Mouse (Mus musculus) liver, embryonic 15.5 days (tissue): ENCODE data around the gene Dph1. TPM values are rescaled to one million over a fixed set of nuclear protein-coding genes. Genes with fewer than 3 reads are reported as not detected.

Experiments
- ATAC-seq: fragments of 200-750 bp; cut with Nextera tagmentation; 2 replicates; pipeline ENCODE4 v1.8.0; 2017; ENCODE audit warnings: moderate number of reproducible peaks, mild to moderate bottlenecking, moderate library complexity; ENCODE audit not compliant: insufficient read depth
- H3K27ac ChIP-seq: fragments of 300-500 bp; sonication (generic); replicated peaks from 2 replicates; pipeline ENCODE4 v1.5.1; 2015; ENCODE audit warnings: mild to moderate bottlenecking, inconsistent platforms
- H3K27me3 ChIP-seq: fragments of 300-500 bp; sonication (generic); 2 replicates; pipeline ENCODE4 v1.6.1; 2015; ENCODE audit warnings: mild to moderate bottlenecking, inconsistent platforms
- H3K36me3 ChIP-seq: fragments of 300-500 bp; sonication (generic); replicated peaks from 2 replicates; pipeline ENCODE4 v1.6.1; 2015; ENCODE audit warnings: moderate library complexity, mild to moderate bottlenecking, inconsistent platforms
- H3K4me1 ChIP-seq: fragments of 300-500 bp; sonication (generic); replicated peaks from 2 replicates; pipeline ENCODE4 v1.6.1; 2015; ENCODE audit warnings: inconsistent platforms
- H3K4me2 ChIP-seq: fragments of 300-500 bp; sonication (generic); 2 replicates; pipeline ENCODE4 v1.6.1; 2015; ENCODE audit warnings: moderate library complexity, mild to moderate bottlenecking, inconsistent platforms
- H3K4me3 ChIP-seq: fragments of 300-500 bp; sonication (generic); replicated peaks from 2 replicates; pipeline ENCODE4 v1.5.1; 2015; ENCODE audit warnings: mild to moderate bottlenecking, inconsistent platforms
- H3K9ac ChIP-seq: fragments of 300-500 bp; sonication (generic); 2 replicates; pipeline ENCODE4 v1.6.1; 2015; ENCODE audit warnings: moderate library complexity, mild to moderate bottlenecking, inconsistent platforms
- H3K9me3 ChIP-seq: fragments of 300-500 bp; sonication (generic); replicated peaks from 2 replicates; pipeline ENCODE4 v1.6.1; 2016; ENCODE audit warnings: inconsistent platforms
- WGBS: fragments of 180-500 bp; shearing (Covaris S2); methylation state at CpG from one replicate; pipeline ENCODE4 v1.1.7; 2015; ENCODE audit warnings: mixed read lengths; ENCODE audit not compliant: insufficient replicate concordance; 5-methylcytosine and 5-hydroxymethylcytosine counted together
- polyA plus RNA-seq: library from polyadenylated mRNA; unstranded; fragments of >200 nt; fragmentation: Nextera tagmentation; extraction: Ambion mirVana; gene quantifications from 2 replicates; pipeline ENCODE4 v1.2.1, GENCODE M21; 2015

Dph1 gene
- polyA plus RNA-seq, 1 experiment from 2014 or later, result 10.9 TPM

DNA sequence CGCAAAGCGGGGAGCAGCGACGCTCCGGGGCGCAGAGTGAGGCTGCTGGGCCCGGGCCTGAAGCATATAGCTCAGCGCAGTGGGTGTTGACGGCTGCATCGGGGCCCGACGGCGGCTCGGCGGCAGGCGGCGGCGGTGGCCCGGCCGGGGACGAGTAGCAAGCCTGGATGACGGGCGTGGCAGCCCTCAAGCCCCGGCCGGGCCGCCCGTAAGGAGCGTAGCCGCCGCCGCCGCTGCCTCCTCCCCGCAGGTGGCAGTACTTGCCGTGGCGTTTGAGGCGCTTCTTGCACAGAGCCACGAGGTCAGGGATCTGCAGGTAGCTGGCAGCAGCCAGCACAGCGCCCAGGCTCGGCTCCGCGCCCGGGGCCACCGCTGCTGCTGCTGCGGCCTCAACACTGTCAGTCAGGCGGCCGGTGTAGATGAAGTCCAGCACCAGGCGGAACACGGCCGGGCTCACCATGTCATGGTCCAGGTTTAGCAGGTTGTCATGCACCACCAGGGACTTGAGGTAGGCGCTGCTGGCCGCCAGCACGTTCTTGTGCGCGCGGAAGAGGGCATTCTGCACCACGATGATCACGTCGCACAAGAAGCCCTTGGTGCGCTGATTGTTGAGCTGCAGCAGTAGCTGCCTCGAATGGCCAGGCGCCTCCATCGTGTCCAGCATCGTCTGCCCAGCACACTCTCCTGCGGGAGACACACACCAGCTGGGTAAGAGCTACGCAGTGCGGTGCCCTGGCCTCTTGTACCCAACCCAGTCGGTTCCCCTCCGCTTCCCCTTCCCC lies 24.0 kb downstream of the Dph1 start:
- Histone ChIP-seq H3K27me3 (peaks cover 93% of the 10 kb centered on the region), H3K9ac (no peak overlapping the region; the same call in 1 of the 2 replicates), H3K4me1 (peaks cover 82% of the 10 kb centered on the region)

DNA sequence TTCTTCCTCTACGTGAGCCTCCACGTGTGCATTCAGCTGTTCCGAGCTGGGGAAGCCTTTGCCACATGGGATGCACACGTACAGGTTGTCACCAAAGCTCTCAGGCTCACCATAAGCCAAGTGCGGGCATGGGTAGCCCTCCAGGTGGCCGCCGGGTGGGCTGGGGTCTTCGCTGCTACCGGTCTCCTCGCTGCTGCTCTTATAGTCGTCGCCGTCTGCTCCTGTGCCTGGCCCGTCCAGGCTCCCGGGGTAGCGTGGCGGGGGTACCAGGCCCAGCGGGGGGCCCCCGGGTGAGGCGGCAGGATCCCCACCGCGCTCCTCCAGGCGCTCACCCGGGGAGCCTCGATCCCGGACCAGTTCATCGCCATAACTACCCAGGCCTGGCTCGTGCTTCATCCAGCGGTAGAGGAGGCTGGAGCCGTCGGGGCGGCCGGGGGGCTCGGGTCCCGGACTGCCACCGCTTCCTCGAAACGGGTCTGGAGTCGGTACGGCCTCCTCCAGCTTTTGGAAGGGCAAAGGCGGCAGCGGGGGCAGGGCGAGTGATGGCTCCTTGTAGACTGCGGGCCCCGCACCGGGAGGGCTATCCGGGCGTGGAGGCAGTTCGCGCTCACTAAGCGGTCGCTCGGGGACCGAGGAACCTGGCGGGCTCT lies 24.7 kb downstream of the Dph1 start:
- no peak for ATAC-seq
- peaks cover 76% of the 10 kb centered on the region for H3K4me1 ChIP-seq
- H3K36me3 ChIP-seq, result peaks cover 17% of the 10 kb centered on the region
- no peak overlapping the region for H3K27ac ChIP-seq
- no peaks in the 10 kb centered on the region; the same call in 1 of the 2 replicates for H3K9me3 ChIP-seq
- no peak overlapping the region for H3K9ac ChIP-seq
- peak overlapping the region; percentile 83 for H3K4me2 ChIP-seq
- peaks cover 85% of the 10 kb centered on the region for H3K27me3 ChIP-seq
- 6% methylated on average over 55 of the region's 55 CpGs for WGBS
- H3K4me3 ChIP-seq, result peak overlapping the region; percentile 54

More for the DNA sequence above, 24.0 kb downstream of the Dph1 start:
- no peak for ATAC-seq
- Histone ChIP-seq H3K27ac (no peak overlapping the region), H3K9me3 (no peaks in the 10 kb centered on the region; the same call in 1 of the 2 replicates), H3K36me3 (peaks cover 14% of the 10 kb centered on the region), H3K4me2 (peak overlapping the region; percentile 83), H3K4me3 (peak overlapping the region; percentile 54)
- 3% methylated on average over 68 of the region's 68 CpGs for WGBS

DNA sequence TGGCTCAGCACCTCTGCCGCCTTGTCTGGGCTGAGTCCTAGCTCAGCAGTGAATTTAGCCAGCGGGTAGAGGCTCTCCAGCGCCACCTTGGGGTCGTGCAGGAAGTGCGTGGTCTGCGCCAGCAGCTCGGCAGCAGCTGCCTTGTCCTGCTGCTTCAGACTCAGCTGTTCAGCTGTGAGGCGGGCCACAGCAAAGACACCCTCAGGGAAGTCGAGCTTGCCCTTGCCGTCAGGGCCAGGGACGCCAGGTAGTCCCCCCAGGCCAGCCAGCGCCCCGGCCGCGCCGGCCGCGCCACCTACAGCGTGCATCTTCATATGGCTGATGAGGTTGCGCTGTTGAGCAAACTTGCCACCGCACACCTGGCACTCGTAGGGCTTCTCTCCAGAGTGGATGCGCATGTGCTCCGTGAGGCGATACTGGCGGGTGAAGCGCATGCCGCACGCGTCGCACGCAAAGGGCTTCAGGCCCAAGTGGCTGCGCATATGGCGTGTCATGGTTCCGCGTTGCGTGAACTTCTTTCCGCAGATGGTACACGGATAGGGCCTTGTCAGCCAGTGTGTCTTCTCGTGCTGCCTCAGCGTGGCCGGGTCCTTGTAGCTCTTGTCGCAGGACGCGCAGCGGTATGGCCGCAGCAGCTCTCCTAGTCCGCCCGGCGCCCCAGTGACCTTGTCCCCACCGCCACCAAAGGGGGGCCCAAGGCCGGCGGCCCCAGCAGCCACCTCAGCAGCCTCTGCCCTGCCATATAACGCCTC lies 25.4 kb downstream of the Dph1 start:
- 4% methylated on average over 54 of the region's 54 CpGs for WGBS
- peak overlapping the region; percentile 83 for H3K4me2 ChIP-seq
- peak overlapping the region; percentile 54 for H3K4me3 ChIP-seq
- peaks cover 78% of the 10 kb centered on the region for H3K27me3 ChIP-seq
- peaks cover 24% of the 10 kb centered on the region for H3K36me3 ChIP-seq
- peak; percentile 23; the same call in 1 of the 2 replicates for ATAC-seq
- no peaks in the 10 kb centered on the region; the same call in 1 of the 2 replicates for H3K9me3 ChIP-seq
- 0 out of 2 replicates have a peak overlapping the region, but pooled peaks have one; percentile 11 for H3K9ac ChIP-seq
- peaks cover 71% of the 10 kb centered on the region for H3K4me1 ChIP-seq
- H3K27ac ChIP-seq, result no peak overlapping the region

DNA sequence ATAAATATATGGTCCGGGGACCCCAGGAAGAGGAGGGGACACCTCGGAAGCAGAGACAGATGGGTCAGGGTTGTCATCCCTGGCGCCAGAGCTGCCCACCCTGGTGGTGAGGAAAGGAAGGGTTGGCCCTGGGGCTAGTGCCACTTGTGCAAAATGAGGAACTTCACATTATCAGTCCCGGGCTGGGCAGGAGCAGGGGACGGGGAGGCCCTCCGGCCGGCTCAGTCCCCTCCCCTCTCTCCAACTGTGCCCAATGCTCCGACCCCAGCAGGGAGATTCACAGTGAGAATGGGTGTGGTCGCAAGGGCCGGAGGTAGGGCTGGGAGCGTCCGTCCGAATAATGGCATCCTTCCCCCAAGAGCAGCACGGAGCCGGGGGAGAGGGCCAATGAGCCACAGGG lies 26.3 kb downstream of the Dph1 start:
- ATAC-seq, result no peak
- Histone ChIP-seq H3K4me3 (no peak overlapping the region; the same call in 1 of the 2 replicates), H3K9ac (no peak overlapping the region), H3K4me1 (peaks cover 62% of the 10 kb centered on the region), H3K4me2 (peak overlapping the region; percentile 83), H3K27me3 (peaks cover 70% of the 10 kb centered on the region), H3K27ac (no peak overlapping the region), H3K9me3 (no peaks in the 10 kb centered on the region; the same call in 1 of the 2 replicates), H3K36me3 (peaks cover 31% of the 10 kb centered on the region)
- WGBS, result 10% methylated on average over 15 of the region's 15 CpGs

DNA sequence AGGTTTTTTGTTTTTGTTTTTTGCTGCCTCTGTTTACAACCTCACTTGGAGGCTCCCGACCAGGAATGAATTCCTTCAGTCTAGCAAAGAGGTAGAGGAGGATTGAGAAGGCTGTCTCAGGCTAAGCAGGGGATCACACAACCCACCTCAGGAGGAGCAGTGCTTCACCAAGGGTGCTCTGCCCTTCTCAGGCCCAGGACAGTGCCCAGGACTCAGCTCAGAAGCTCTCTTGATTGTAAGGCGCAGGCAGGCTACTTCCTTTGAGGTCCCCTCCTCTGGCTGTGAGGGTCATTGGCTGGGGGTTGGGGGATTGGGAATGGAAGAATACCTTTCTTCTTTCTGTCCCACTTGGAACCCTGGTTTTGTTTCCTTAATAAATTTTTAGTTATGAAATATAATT lies 27.0 kb downstream of the Dph1 start:
- H3K9me3 ChIP-seq, result no peaks in the 10 kb centered on the region
- no peak overlapping the region for H3K27ac ChIP-seq
- peaks cover 63% of the 10 kb centered on the region for H3K27me3 ChIP-seq
- H3K4me2 ChIP-seq, result no peak overlapping the region
- peaks cover 31% of the 10 kb centered on the region for H3K36me3 ChIP-seq
- no peak for ATAC-seq
- peaks cover 58% of the 10 kb centered on the region for H3K4me1 ChIP-seq
- no peak overlapping the region for H3K9ac ChIP-seq
- H3K4me3 ChIP-seq, result no peak overlapping the region
- WGBS, result 63% methylated on average over 2 of the region's 2 CpGs

DNA sequence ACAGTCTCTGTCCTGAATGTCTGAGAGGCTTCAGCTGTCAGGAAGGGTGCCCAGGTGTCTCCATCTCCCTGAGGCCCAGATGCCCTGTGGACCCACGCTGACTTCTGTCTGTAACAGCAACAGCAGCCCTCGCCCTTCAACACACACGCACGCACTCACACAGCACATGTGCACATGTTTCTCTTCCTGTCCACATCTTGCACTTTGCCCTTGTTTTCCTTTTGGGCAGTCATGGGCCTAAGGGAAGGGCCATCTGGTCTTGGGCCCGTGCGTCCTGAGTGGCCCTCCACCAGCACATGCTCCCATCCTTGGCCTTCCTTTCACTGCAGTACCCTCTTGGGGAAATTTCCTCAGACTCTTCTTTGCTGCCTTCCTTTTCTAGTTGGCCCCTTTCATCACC lies 27.7 kb downstream of the Dph1 start:
- H3K4me1 ChIP-seq, result peaks cover 53% of the 10 kb centered on the region
- no peak for ATAC-seq
- H3K27ac ChIP-seq, result no peak overlapping the region
- H3K4me2 ChIP-seq, result no peak overlapping the region
- H3K27me3 ChIP-seq, result peaks cover 56% of the 10 kb centered on the region
- H3K4me3 ChIP-seq, result no peak overlapping the region
- 65% methylated on average over 6 of the region's 6 CpGs for WGBS
- no peak overlapping the region for H3K9ac ChIP-seq
- no peaks in the 10 kb centered on the region for H3K9me3 ChIP-seq
- H3K36me3 ChIP-seq, result peaks cover 31% of the 10 kb centered on the region

DNA sequence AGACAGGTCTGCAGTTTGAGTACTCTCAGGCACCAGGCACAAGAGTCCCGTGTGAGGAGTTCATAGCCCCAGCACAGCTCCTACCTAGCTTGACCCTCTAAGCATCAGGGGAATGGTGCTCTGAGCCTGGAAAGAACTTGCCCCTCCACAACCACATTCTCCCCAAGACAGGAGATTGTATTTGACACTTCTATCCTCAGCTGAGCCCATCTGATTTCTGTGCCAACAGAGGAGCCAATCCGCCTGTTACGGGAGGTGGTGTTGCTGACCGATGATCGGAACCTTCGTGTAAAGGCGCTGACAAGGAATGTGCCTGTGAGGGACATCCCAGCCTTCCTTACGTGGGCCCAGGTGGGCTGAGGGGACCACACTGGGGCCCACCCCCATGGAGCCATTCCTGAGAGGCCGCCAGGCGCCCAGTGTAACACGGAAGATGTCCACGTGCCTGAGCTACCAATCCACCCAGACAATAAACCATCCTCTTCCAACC lies 28.4 kb downstream of the Dph1 start:
- H3K4me2 ChIP-seq, result no peak overlapping the region
- H3K36me3 ChIP-seq, result peaks cover 31% of the 10 kb centered on the region
- no peak for ATAC-seq
- H3K9ac ChIP-seq, result no peak overlapping the region
- peaks cover 49% of the 10 kb centered on the region for H3K27me3 ChIP-seq
- H3K27ac ChIP-seq, result no peak overlapping the region
- 86% methylated on average over 12 of the region's 12 CpGs for WGBS
- no peaks in the 10 kb centered on the region for H3K9me3 ChIP-seq
- H3K4me1 ChIP-seq, result peaks cover 53% of the 10 kb centered on the region
- no peak overlapping the region for H3K4me3 ChIP-seq

DNA sequence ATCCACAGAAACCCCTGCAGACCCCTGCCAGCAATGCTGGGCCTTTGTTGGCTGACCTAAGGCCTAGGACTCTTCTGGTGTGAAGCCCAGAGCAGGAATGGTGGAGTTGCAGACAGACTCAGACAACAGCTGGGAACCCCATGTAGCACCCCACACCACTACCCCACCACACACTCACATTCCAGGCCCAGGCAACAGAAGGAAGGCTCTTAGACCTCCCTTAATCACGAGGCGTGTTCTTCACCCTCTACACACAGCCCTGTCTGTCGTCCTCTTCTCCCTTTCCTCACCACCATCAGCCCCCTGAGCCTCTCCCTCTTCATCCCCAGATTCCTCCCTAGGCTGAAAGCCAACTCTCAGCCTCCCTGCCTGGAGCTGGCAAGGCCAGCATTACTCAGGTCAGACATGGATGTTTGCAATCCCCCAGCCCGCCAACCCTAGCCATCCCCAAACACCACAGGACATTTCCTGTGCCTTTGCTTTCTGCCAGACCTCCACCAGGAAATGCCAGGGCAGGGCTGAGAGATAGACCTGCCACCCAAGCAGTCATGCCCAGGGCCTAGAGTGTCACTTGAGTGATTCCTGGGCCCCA lies 29.5 kb downstream of the Dph1 start:
- H3K4me1 ChIP-seq, result peaks cover 54% of the 10 kb centered on the region
- H3K9me3 ChIP-seq, result no peaks in the 10 kb centered on the region
- H3K4me2 ChIP-seq, result no peak overlapping the region
- no peak overlapping the region for H3K4me3 ChIP-seq
- H3K9ac ChIP-seq, result no peak overlapping the region
- H3K27me3 ChIP-seq, result peaks cover 37% of the 10 kb centered on the region
- no peak overlapping the region for H3K27ac ChIP-seq
- no peak for ATAC-seq
- 63% methylated on average over 4 of the region's 4 CpGs for WGBS
- H3K36me3 ChIP-seq, result peaks cover 31% of the 10 kb centered on the region

DNA sequence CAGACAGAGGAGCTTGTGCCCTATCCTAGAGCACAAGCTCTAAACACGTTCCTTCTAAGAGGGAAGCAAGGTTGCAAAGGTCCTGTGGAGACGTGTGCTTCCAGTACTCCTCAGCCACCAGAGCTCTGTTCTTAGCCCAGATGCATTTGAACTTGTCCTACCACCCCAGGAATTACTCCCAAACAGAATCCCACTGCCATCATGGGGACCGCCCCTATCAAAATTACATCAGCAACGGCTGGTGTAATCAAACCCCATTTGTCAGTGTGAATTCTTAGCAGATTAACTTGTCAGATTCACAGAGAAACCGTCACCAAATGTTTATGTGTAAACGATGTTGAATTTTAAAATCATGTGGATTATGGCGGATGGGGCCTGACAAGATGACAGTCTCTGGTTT lies 30.1 kb downstream of the Dph1 start:
- Histone ChIP-seq H3K9me3 (no peaks in the 10 kb centered on the region), H3K36me3 (peaks cover 31% of the 10 kb centered on the region), H3K27me3 (peaks cover 32% of the 10 kb centered on the region), H3K4me3 (no peak overlapping the region), H3K27ac (no peak overlapping the region), H3K4me2 (no peak overlapping the region), H3K9ac (no peak overlapping the region), H3K4me1 (peaks cover 52% of the 10 kb centered on the region)
- WGBS, result 67% methylated on average over 7 of the region's 7 CpGs
- no peak for ATAC-seq

DNA sequence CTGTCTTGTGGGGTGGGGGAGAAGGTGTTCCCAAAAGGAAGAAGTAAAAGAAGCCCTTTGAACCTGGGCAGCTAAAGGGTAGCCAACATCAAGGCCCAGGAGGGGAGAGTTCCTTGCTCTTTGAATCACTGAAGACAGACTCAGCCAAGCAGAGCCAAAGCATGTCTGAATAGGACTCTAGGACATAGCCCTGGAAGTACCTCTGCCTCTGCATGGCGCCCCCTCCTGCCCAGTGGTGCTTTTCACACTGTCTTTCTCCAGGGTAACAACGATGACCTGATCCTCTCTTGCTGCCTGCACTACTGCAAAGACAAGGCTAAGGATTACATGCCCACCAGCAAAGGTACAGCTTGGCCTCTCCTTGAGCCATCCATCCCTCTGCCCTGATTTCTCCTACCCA lies 31.5 kb downstream of the Dph1 start:
- no peak for ATAC-seq
- Histone ChIP-seq H3K9me3 (no peaks in the 10 kb centered on the region), H3K4me2 (no peak overlapping the region), H3K4me1 (peaks cover 43% of the 10 kb centered on the region), H3K36me3 (peaks cover 31% of the 10 kb centered on the region), H3K4me3 (no peak overlapping the region), H3K27ac (no peak overlapping the region), H3K9ac (no peak overlapping the region), H3K27me3 (peaks cover 18% of the 10 kb centered on the region)
- WGBS, result 44% methylated on average over 2 of the region's 2 CpGs
